ENCODE assay signal across 12 mouse cellular contexts in the genomic region with DNA sequence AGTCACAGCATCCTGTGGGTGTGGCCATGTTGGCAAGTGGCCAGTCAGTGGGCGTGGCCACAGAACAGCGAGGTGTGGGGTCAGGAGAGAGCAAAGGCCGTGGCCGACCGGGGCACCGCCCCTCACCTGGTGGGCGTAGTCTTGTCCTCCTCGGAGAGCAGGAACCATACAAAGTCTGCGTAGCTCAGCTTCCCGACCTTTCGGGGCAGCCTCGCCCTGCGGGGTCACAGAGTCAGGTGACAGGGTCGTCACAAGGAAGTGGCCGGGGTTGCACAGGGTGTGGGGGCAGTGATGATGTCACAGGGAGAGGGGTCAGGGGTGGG. TPM values are rescaled to one million over a fixed set of nuclear protein-coding genes. Genes with fewer than 3 reads are reported as not detected.
A peak's percentile ranks its signal among the peaks of the same experiment; 100 is the strongest.
DNase-seq lines count a peak whose midpoint lies in the region; ATAC-seq lines count a peak whose summit lies in the region.
"Had no signal": no experiment of that assay in that cellular context is flagged by ENCODE, and none has a peak within 500 bp of the region (broad histone marks: within the 10 kb centered on the region; RNA-seq: fewer than 3 reads in every experiment).

No protein-coding gene starts in this region.

- intact Hi-C loops in gastrocnemius, postnatal 14 days (cut with DNase I; ENCODE audit: low total_unique reads): loop anchor here (1.0 kb wide), 1 partner anchor 34 kb away; a partner anchor contains a TSS
- intact Hi-C loops in left cerebral cortex, postnatal 36 days (cut with DNase I): no loop called here

- H3K9ac ChIP-seq in intestine, embryonic 16.5 days (ENCODE audit: low read depth, low read length): no peak overlapping the region
- H3K9ac ChIP-seq: embryonic facial prominence, embryonic 12.5 days; limb, embryonic 13.5 days had no signal

- no peak overlapping the region for H3K4me3 ChIP-seq in intestine, embryonic 16.5 days (ENCODE audit: low read length)
- H3K4me3 ChIP-seq: embryonic facial prominence, embryonic 12.5 days; limb, embryonic 13.5 days had no signal

- no peak overlapping the region for H3K4me2 ChIP-seq in intestine, embryonic 16.5 days (ENCODE audit: low read depth, low read length)
- H3K4me2 ChIP-seq: embryonic facial prominence, embryonic 12.5 days; limb, embryonic 13.5 days had no signal

- H3K27me3 ChIP-seq in intestine, embryonic 16.5 days (replicated peaks; ENCODE audit: control insufficient read depth, insufficient read depth, low read length): no peaks in the 10 kb centered on the region
- H3K27me3 ChIP-seq: embryonic facial prominence, embryonic 12.5 days; limb, embryonic 13.5 days had no signal

- no peak overlapping the region for H3K27ac ChIP-seq in intestine, embryonic 16.5 days (ENCODE audit: low read length)
- H3K27ac ChIP-seq: embryonic facial prominence, embryonic 12.5 days; limb, embryonic 13.5 days had no signal

- ATAC-seq in intestine, embryonic 16.5 days: no peak

- peaks cover 35% of the 10 kb centered on the region for H3K36me3 ChIP-seq in intestine, embryonic 16.5 days (ENCODE audit: control insufficient read depth, insufficient read depth, low read length)

- H3K9me3 ChIP-seq in intestine, embryonic 16.5 days (ENCODE audit: control insufficient read depth, low read length): peaks cover 29% of the 10 kb centered on the region

- DNase-seq in embryo, embryonic 10 days (ENCODE audit: low spot score): peak; percentile 7
- DNase-seq in embryo, embryonic 10.5 days (ENCODE audit: low spot score): no peak
- DNase-seq in ovary, postnatal 36 days (ENCODE audit: low spot score): peak; percentile 7
- no peak for DNase-seq in ovary, adult 18-20 months (ENCODE audit: low spot score)
- DNase-seq in gastrocnemius, postnatal 14 days: peak; percentile 30
- peak; percentile 4 for DNase-seq in left cerebral cortex, postnatal 36 days (ENCODE audit: low spot score in 2 of 2)
- peak; percentile 11 for DNase-seq in skeletal muscle tissue, adult 2 months (ENCODE audit: low read depth, low spot score)

- 97% methylated on average over 15 of the region's 15 CpGs for WGBS in intestine, embryonic 16.5 days

- H3K4me1 ChIP-seq in intestine, embryonic 16.5 days (ENCODE audit: control insufficient read depth, insufficient read depth, low read length): no peaks in the 10 kb centered on the region
- H3K4me1 ChIP-seq: embryonic facial prominence, embryonic 12.5 days; limb, embryonic 13.5 days had no signal

RNA-seq across cellular contexts. Expression of a gene that starts 34.2 kb away (rescaled TPM):
- 10 to 100 TPM; 47.1 to 62.1 TPM for total RNA-seq in gastrocnemius, postnatal 14 days (2021)
- total RNA-seq in left cerebral cortex, postnatal 36 days (2021): 100 to 1,000 TPM in 1 of 2 experiments, 10 to 100 TPM in 1; 96.5 to 106 TPM
- 138 and 143 TPM in 2 replicates for polyA plus RNA-seq in intestine, embryonic 16.5 days (2015; fragmentation: Nextera tagmentation; extraction: Ambion mirVana)

RNA-seq across cellular contexts. Expression of a gene that starts 51.1 kb away (rescaled TPM):
- total RNA-seq in gastrocnemius, postnatal 14 days (2021): not detected
- not detected for total RNA-seq in left cerebral cortex, postnatal 36 days (2021)
- not detected in 2 replicates for polyA plus RNA-seq in intestine, embryonic 16.5 days (2015; fragmentation: Nextera tagmentation; extraction: Ambion mirVana)
- polyA plus RNA-seq: C2C12; embryonic facial prominence, embryonic 12.5 days; limb, embryonic 13.5 days; stomach, embryonic 14.5 days had no signal

Comparison
In these comparisons a context has a peak if more than half of its experiments do, and no peak if none do; other contexts are left out.
1. DNase-seq: peak in embryo, embryonic 10 days (single experiment), ovary, postnatal 36 days (single experiment), gastrocnemius, postnatal 14 days (single experiment), left cerebral cortex, postnatal 36 days (2 of 2) and skeletal muscle tissue, adult 2 months (single experiment); none in embryo, embryonic 10.5 days (single experiment) and ovary, adult 18-20 months (single experiment).